ENCODE assay signal across 29 mouse cellular contexts in genomic region chr13:36953676-36954075, GRCm38 (mm10).
"Had no signal": no experiment of that assay in that cellular context is flagged by ENCODE, and none has a peak within 500 bp of the region (broad histone marks: within the 10 kb centered on the region; RNA-seq: fewer than 3 reads in every experiment).

No protein-coding gene starts in this region.

- ATAC-seq: forebrain, embryonic 13.5 days; forebrain, embryonic 14.5 days; forebrain, embryonic 15.5 days; forebrain, embryonic 16.5 days; forebrain, postnatal 0 days had no signal

- H3K4me1 ChIP-seq: embryonic facial prominence, embryonic 10.5 days; embryonic facial prominence, embryonic 12.5 days; embryonic facial prominence, embryonic 13.5 days; embryonic facial prominence, embryonic 15.5 days; forebrain, embryonic 10.5 days; forebrain, embryonic 12.5 days; forebrain, embryonic 13.5 days; forebrain, embryonic 15.5 days had no signal

- H3K4me2 ChIP-seq: embryonic facial prominence, embryonic 12.5 days; embryonic facial prominence, embryonic 13.5 days; embryonic facial prominence, embryonic 15.5 days; forebrain, embryonic 12.5 days; forebrain, embryonic 13.5 days; forebrain, embryonic 15.5 days had no signal

- H3K36me3 ChIP-seq: embryonic facial prominence, embryonic 10.5 days; embryonic facial prominence, embryonic 12.5 days; embryonic facial prominence, embryonic 13.5 days; embryonic facial prominence, embryonic 15.5 days; forebrain, embryonic 10.5 days; forebrain, embryonic 12.5 days; forebrain, embryonic 15.5 days had no signal

- H3K27me3 ChIP-seq: embryonic facial prominence, embryonic 12.5 days; embryonic facial prominence, embryonic 13.5 days; embryonic facial prominence, embryonic 15.5 days; forebrain, embryonic 12.5 days; forebrain, embryonic 13.5 days; forebrain, embryonic 15.5 days had no signal

- H3K9ac ChIP-seq: embryonic facial prominence, embryonic 12.5 days; embryonic facial prominence, embryonic 13.5 days; embryonic facial prominence, embryonic 15.5 days; forebrain, embryonic 12.5 days; forebrain, embryonic 13.5 days; forebrain, embryonic 15.5 days; forebrain, postnatal 0 days had no signal

- H3K9me3 ChIP-seq: embryonic facial prominence, embryonic 10.5 days; embryonic facial prominence, embryonic 12.5 days; embryonic facial prominence, embryonic 13.5 days; embryonic facial prominence, embryonic 15.5 days; forebrain, embryonic 10.5 days; forebrain, embryonic 12.5 days; forebrain, embryonic 13.5 days; forebrain, embryonic 15.5 days had no signal

- DNase-seq: cerebellum, adult 18-20 months; cerebellum, adult 2 months; cerebellum, adult 8-10 months; cerebellum, adult 9-10 months; cerebellum, adult 9-11 months; cerebellum, postnatal 10 days; cerebellum, postnatal 14 days; cerebellum, postnatal 25 days; cerebellum, postnatal 36 days; embryo, embryonic 11 days; forebrain, postnatal 0 days; gastrocnemius, adult 2 months; gastrocnemius, postnatal 10 days; gastrocnemius, postnatal 14 days; gastrocnemius, postnatal 25 days; gastrocnemius, postnatal 36 days; heart, adult 18-20 months; heart, adult 2 months had no signal

- H3K4me3 ChIP-seq: embryonic facial prominence, embryonic 10.5 days; embryonic facial prominence, embryonic 12.5 days; embryonic facial prominence, embryonic 13.5 days; embryonic facial prominence, embryonic 15.5 days; erythroblast, embryonic 14.5 days; forebrain, embryonic 10.5 days; forebrain, embryonic 12.5 days; forebrain, embryonic 13.5 days; forebrain, embryonic 15.5 days; gastrocnemius, adult 2 months; heart, adult 2 months had no signal

- H3K27ac ChIP-seq: embryonic facial prominence, embryonic 10.5 days; embryonic facial prominence, embryonic 12.5 days; embryonic facial prominence, embryonic 13.5 days; embryonic facial prominence, embryonic 15.5 days; forebrain, embryonic 10.5 days; forebrain, embryonic 12.5 days; forebrain, embryonic 13.5 days; forebrain, embryonic 15.5 days; gastrocnemius, adult 2 months; heart, adult 2 months had no signal
